Mouse (Mus musculus): ENCODE data around the gene Sgcd.
"Not testable (repeated sequence)": the region's sequence is repeated elsewhere in the genome, so short reads cannot be mapped to it uniquely, and the experiment has no call there.

The Sgcd gene

DNA sequence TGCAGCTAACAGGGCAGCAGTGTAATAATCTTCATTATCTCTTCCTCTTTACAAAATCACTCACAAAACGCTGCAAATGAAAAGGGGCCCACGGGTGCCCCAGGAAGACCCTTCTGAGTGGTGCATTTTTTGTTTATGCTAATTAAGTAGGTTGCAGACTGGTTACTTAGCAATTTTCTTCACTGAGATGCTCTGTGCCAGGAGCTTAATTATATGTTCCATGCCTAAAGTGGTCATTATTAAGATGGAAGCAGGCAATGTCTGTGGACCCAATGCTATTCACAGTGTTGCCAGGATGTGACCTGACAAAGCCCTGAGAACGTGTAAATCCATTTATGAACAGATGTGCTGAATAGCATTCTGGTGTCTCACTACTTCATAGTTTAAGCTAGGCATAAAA, 529.6 kb downstream of the Sgcd start:
- DNase-seq (ENCODE audit: low spot score) = no peak

DNA sequence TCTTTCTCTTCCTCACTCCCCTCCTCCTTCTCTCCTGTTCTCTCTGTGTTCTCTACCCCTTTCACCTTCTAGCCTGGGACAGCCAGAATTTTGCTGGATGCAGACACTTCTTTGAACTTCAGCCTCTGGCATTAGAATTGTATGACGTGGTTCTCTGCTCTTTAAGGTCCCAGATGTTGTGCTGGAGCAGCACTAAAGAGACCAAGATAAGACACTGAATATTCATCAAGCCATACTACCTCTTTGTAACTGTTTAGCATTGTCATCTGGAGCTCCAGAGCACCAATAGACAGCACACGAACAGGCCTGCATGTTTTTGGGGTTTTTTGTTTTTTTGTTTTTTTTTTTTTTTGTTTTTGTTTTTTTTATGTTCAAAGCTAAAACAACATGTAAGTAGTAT, 541.0 kb downstream of the Sgcd start:
- no peak for DNase-seq (ENCODE audit: low spot score)

DNA sequence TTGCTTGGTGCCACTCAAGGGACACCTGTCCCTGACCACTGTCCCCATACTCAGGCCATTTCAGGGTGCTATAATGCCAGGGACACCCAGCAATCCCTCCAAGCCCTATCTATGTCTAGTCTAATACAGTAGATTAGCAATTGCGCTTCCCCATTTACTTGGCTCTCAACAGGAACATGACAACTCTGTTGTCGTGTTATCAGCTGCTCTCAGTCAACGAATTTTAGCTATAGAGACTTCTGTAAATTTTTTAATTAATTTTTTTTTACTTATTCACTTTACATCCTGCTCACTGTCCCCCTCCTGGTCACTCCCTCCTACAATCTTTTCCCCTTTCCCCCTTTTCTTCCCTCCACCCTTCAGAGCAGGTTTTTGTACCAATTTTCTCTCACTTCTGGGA, 542.4 kb downstream of the Sgcd start:
- no peak for DNase-seq (ENCODE audit: low spot score)

DNA sequence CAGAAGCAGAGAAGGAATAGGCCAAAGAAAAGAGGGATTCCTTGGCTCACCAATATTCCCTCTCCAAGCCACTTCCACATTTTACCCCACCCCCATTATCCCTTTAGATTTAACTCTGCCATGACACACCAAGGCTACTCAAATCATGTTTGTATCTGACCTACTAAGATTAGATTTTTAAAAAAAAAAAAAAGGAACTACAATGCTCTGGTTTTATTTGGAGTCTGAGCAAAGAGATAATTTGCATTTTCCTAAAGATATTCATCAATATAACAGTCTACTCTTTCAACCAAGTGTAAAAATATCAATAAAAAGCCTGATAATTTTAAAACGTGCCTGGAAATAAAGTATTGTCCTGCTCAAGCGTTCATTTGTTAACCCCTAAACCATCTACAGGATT, 543.1 kb downstream of the Sgcd start:
- no peak for DNase-seq (ENCODE audit: low spot score)

DNA sequence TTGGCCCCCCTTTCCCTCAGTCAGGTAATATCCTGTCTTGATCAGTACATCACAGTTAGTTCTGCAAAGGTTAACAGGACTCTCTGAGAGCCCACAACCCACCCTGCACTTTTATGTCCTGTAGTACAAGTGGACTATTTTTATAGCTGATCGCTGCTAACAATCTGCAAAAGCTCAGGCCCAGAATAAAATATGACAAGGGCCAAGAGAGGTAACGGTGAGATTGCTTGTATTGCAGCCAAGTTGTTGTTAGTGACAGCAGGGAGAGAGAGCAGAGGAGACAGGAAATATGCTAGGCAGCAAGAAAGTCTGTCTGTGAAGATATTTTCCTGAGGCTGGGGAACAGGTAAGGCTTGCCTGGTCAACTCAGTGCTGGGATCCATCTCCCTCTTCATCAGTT, 546.5 kb downstream of the Sgcd start:
- no peak for DNase-seq (ENCODE audit: low spot score)

DNA sequence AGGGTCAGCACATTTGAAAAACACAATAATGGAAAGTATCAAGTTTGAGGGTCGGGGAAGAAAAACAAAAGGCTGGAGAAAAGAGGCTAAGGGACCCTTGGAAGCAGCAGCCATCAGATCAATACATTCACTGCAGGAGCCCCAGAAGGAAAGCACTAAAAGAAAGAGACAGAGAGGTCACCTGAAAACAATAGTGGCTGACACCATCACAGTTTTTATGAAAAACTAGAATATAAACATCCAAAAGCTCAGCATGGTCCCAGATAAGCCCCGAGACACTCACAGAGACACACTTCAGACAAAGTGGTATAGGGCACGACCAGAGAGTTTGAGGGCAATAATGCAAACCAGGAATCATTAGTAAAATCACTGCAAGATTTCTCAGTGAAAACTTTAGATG, 589.2 kb downstream of the Sgcd start:
- no peak for DNase-seq (ENCODE audit: low spot score)

DNA sequence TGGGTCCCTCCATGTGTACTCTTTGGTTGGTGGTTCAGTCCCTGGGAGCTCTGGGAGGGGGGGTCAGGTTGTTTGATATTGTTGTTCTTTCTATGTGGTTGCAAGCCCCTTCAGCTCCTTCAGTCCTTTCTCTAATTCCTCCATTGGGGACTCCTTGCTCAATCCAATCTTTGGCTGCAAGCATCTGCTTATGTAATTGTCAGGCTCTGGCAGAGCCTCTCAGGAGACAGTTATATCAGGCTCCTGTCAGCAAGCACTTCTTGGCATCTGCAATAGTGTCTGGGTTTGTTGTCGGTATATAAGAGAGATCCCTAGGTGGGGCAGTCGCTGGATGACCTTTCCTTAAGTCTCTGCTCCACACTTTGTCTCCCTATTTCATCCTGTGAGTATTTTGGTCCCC, 598.0 kb downstream of the Sgcd start:
- DNase-seq (ENCODE audit: low spot score) = not testable (repeated sequence)

DNA sequence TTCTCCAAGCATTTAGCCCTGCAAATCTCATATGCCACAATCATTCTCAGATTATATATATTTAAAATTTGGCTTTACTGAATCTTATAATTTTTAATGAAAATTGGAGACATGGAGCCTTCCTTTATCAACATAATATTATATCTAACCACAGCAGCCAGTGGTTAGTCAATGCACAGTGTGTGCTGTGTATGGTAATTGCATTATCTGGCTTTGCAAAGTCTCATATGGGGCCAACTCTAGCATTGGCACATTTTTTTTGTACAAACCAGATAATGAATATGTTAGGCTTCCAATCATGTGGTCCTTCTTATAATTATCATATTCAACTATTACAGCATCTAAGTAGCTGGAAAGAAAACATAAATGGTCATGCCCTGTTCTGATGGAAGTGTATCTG, 599.4 kb downstream of the Sgcd start:
- DNase-seq (ENCODE audit: low spot score) = no peak

DNA sequence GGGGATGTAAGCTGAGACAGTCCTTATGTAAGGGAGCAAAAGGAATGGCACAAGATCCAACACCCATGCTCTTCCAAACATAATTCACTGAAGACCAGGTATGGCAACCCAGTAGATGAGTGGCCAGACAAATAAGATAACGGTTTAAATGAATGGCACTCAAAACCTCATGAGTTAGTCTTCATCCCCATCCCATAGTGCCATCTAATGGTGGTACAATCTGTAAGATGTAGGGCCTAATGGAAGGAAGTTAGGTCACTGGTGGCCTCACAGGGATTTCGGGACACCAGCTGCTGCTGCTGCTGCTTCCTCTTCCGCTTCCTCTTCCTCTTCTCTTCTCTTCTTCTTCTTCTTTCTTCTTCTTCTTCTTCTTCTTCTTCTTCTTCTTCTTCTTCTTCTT, 601.0 kb downstream of the Sgcd start:
- DNase-seq (ENCODE audit: low spot score) = no peak

DNA sequence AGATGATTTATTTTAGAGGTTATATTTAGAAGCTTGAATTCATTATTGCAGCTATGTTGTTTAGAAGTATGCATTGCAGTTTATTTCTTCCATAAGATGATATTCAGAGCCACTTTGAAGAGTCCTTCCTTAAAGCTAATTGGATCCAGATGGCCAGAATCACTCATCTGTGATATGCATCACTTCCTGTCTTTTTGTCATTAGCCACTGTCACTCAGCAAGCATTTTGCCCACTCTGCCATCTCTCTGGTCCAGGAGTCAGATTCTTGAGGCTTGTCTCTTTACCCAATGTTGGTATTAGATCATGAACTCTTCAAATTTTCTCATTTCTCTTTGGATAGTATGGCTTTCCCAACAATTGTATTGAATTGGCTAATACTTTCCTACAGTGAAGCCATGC, 602.6 kb downstream of the Sgcd start:
- DNase-seq (ENCODE audit: low spot score) = no peak

DNA sequence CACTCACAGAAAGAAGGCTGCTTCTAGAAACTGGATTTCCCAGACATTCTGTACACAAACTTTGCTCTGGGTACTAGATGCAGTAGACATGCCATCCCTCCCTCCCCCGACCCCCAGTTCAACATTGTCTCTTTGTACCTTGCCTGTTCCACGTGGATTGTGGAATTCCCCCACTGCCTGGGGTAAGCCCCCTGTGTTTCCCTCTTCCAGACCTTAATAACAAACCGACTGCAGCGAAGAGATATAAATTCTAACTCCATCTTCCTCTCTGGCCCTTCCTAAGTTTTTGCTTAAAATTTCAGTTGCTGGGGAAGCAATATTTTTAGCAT, 609.2 kb downstream of the Sgcd start:
- DNase-seq (ENCODE audit: low spot score) = no peak

DNA sequence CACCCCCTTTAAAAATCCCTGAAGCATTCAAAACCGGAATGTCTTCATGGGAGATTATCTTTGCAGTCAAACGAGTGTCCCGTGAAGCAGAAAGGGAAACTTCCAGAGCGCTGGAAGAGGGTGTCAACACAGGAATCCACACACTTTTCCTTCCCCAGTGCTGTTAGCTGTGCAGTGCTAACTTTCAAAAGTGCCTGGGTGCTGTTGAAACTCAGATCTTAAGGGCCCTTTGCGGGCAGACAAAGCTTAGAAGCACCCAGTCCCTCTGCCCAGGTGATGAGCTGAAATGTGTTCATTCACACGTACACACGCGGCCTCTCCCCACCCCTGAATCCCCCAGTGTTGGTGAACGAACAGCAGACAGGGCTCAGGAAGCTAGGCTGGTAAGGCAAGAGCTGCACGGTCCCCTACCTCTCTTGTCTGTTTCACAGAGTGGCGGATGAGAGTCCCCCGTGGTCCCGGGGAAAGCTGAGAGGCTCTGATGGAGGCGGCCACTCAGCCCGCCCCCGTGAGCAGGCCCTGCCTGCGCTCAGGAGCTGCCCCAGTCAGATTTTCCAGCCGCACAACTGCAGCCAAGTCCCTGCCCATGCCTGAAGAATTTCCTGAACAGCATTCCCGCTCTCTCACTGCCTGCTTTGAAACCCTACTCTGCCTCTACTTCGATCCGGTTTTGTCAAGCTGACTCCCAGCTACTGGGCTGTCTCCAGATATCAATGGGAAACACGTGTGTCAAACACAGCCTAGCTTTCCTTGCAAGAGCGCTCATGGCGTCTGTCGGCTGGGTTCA, 609.7 kb downstream of the Sgcd start:
- DNase-seq (ENCODE audit: low spot score) = peak; percentile 17

DNA sequence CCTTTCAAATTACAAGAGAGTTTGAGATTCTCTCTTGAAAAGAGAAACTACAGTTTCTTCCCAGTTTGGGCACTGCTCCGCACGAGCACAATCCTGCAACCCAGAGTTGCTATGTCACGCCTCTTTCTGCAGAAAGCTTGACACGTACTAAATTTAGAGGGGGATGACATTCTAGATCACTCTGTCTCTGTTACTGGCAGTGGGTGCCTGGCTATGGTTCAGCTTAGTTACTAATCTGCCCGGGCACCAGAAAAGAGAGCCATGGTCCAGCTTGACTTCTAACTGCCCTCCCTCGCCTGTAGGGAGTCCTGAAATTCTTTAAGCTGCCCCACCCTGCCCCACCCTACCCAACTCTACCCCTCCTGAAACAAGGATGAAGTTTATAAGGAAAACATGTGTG, 611.3 kb downstream of the Sgcd start:
- DNase-seq (ENCODE audit: low spot score) = no peak

DNA sequence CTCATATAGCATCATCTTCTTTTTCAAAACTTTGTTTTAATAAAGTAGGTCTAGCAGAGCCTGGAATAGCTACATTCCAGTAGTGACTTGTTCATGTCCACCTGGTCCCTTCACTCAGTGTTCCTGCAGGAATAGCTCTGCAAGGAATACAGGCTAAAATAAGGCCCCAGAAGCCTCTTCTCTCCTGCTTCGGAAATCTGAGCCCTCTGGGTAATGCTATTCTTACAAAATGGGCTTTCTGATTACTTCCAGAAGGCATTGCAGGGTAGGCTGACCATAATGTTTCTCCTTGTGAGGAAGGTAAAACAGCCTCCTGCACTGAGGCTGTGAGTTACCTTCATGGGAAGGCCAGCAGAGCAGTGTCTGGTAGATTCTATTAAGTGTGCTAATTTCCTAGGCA, 611.9 kb downstream of the Sgcd start:
- no peak for DNase-seq (ENCODE audit: low spot score)

DNA sequence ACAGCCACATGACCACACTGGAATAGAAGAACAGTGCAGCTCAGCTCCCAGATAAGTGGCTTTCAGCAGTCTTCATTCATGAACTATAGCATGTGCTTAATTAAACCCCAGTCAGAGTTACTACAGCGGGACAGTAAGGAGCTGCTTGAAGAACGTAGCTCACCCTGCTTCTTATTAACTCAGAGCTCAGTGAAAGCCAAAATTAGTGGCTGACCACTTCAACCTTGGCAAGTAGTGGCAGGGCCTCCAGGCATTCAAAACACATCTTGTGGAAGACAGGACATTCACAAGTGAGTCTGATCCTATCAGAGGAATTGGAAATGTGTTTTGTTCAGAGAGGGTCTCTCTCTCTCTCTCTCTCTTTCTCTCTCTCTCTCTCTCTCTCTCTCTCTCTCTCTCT, 617.2 kb downstream of the Sgcd start:
- DNase-seq (ENCODE audit: low spot score) = no peak

DNA sequence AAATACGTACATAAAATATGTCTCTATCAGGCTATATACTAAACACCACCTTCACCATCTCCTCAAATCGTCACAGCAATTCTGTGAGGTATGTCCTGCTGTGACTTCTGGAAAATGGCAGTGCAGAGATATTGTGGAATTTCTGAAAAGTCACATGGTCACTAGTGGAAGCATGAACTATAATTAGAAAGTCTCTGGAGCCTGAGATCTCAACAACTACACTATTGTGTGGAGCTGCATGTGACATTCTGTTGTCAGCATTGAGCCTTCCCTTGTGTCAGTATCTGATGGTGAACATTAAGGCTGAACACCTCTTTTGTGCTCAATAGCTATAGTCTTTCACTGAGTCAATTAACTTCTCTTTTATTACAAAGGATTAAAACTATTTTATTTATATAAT, 637.2 kb downstream of the Sgcd start:
- no peak for DNase-seq (ENCODE audit: low spot score)

DNA sequence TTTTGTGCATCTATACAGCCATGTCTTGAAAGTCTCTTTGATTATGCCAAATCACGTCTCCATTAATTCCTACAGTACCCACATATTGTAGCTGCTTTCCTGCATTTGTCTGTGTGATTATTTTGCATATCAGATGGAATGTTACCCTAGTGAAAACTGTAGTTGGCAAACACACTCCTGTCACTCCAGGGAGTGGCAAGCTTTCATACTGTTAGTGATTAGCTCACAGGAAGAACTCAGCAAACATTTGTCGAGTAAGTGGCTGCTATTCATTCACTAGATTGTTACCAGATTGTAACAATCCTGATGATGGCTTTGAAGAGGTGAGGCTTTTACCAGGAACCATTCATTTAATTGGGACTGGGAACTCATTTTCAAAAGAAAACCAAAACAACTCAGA, 645.3 kb downstream of the Sgcd start:
- DNase-seq (ENCODE audit: low spot score) = no peak

DNA sequence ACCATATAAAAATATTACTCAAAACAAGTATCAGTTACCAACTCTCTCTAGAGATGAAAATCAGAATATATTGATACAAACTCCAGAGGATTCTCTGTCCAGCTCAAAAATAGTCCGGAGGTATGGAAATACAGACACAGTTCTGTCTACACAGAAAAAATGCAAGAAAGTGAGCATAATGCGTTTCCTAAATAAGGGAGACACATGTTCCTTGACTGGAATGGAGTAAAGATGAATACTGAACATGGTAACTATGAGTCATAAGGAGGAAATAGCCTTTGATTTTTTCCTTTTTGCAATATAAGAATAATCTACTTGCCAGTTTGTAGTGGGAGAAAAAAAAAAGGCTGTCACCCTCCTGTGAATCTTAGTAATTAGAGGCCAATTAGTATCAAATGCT, 655.1 kb downstream of the Sgcd start:
- DNase-seq (ENCODE audit: low spot score) = no peak

DNA sequence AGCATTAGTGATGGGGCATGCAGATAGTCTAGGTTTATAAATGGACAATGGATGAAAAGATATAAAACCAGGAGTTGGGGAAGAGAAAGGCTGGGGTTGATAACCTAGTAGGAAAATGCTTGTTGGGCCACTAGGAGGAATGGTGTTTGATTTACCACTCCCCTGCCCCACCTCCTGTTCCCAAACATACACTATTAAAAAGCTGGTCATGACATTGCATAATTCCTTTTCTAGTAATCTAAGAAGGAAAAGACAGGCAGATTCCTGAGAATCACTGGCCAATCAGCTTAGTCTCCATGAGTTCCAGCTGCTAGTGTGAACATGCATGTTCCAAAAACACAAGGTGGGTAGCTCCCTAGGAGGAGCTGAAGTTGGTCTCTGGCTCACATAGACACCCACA, 683.2 kb downstream of the Sgcd start:
- no peak for DNase-seq (ENCODE audit: low spot score)

DNA sequence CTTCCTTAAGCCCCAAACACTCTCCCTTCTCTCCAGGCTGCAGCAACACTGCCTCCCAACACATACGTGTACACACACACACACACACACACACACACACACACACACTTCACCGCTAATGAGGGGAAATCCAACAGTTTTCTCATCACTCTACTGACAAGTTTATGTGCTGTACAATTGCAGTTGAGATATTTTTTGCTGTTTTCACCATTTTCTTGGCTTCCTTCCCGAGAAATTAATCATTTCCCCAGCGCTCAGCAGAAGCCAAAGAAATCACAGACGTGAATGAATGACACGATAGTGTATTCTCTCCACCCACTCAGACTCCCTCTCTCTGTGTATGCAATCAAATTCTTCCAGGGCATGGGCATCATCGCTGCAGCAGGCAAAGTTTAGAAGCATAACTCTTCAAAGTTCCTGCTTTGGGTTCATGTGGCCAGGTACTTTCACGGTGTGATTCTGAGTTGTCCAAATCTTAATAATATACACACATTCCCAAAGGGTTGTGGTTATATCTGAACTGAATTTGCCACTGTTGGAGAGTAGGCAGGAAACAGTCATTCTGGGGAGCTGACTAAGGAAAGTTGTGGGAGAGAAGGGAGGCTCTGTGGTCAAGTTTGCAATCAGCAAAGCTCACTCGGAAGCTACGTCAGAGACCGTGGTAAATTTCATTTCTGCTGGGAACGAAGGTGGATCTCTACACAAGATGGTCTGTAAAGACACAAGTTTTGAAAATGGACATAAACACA, 683.9 kb downstream of the Sgcd start:
- DNase-seq (ENCODE audit: low spot score) = no peak

DNA sequence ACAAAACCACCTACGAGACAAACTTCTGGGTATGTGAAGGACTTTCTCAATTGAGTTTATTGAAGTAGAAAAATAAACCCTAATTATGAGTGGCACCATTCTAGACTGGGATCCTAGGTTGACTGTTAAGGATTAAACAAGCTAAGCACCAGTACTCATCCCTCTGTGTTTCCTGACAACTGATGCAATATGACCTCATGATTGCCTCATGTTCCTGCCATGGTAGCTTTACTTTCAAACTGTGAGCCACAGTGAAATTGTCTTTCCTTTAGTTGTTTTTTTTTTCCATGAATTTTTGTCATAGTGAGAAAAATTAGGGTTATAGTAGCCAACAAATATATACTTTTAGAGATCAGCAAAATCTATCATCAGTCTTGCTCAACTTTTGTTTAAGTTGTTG, 689.0 kb downstream of the Sgcd start:
- DNase-seq (ENCODE audit: low spot score) = no peak

DNA sequence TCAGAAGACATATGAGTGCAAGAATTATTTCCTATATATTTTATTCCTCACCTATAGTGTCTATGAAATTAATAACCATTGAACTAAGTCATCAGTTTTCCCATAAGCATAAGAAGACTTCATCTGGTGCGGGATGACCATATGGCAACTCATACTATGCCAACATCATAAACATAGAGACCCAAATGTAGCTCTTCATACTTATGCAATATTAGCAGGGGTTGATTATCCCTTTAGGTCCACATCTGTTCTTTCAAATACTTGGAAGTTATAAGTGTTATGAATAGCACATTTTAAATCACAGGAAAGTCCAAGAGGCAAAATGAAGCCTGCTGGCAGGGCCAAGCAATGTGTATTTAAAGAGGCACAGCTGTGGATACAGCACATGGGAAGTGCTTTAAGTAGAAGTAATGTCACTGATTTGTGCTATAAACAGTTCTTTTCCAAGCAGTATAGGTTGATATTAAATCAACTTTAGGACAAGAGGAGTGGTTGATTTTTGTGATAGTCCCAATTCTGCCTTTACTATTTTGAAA, 690.9 kb downstream of the Sgcd start:
- DNase-seq (ENCODE audit: low spot score) = no peak

DNA sequence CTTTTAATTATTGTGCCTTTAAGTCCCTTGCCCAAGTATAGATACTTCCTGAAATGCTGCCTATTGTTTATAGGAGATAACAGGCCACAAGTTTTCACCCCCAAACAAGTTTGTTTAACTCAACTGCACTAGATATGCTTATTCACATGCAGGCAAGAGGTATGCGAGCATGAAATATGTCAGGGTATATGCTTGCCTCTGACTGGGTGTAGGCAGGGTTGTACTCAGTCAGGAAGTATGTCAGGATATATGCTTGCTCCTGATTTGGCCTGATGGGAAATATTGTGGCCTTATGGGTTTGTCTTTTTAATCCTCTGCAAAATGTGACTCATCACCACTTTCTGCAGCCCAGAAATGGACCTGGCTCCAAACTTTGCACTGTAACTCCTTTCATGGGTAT, 694.0 kb downstream of the Sgcd start:
- no peak for DNase-seq (ENCODE audit: low spot score)

DNA sequence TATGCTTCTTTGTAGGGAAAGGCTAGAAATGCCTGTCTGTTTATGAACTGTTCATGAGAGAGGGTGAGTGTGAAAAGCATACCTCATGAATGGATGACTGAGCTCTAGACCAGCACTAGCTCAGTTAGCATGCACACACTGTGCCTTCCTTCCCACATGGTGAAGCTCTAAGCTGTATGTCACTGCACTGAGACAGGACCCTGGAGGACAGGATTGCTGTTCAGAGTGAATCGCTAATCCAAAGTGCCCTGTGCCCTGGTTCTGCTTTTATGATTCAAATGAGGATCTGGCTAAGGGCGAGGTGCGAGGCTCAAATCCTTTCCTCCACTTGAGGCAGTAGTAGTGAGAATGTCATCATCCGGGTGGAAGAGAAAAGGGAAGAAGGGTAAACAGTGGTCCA, 712.2 kb downstream of the Sgcd start:
- no peak for DNase-seq (ENCODE audit: low spot score)

All from urinary bladder, postnatal 10 days (tissue).